Mouse (Mus musculus): ENCODE measurements around the gene Nkx6-2. TPM values are rescaled to one million over a fixed set of nuclear protein-coding genes. Genes with fewer than 3 reads are reported as not detected.

Nkx6-2 gene
- polyA plus RNA-seq, 1 experiment: 0.08 TPM

DNA sequence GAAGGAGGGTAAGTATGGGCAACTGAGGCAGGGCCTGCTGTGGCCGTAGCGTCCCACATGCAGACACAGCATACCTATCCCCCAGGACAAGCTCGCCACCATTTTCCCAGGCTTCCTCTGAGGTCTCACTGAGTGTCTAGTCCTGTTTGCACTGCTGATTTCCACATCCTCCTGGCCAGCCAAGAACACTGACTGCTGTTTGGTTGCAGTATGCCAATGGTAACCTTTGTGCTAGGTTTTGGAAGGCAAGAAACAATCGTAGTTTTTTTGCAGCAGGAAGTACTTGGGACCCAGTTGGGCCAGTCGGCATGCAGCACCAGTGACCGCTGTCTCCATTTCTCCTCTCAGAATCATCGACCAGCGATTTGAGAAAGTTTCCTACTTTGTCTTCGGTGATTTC is 44.8 kb downstream of the Nkx6-2 start:
- no peaks in the 10 kb centered on the region for H3K27me3 ChIP-seq (ENCODE audit: control insufficient read depth, insufficient read depth, low read length)
- H3K27ac ChIP-seq (ENCODE audit: insufficient read depth, low read depth, low read length): no peak overlapping the region
- H3K36me3 ChIP-seq (ENCODE audit: control insufficient read depth, insufficient read depth, low read length): peaks cover 30% of the 10 kb centered on the region; the same call in 1 of the 2 replicates
- TF ChIP-seq CTCF (IDR thresholded peaks at IDR 0.05; ENCODE audit: extremely low read depth, insufficient read length, insufficient replicate concordance, low read depth, low read length) (no peak), POLR2A (IDR thresholded peaks at IDR 0.05; ENCODE audit: low read depth, low read length) (no peak)
- H3K4me1 ChIP-seq (ENCODE audit: control insufficient read depth, insufficient read depth, insufficient read length, low read length): no peaks in the 10 kb centered on the region
- WGBS: 92% methylated on average over 9 of the region's 9 CpGs
- H3K4me3 ChIP-seq (ENCODE audit: low read depth, low read length): no peak overlapping the region

- H3K4me1 ChIP-seq (ENCODE audit: control insufficient read depth, insufficient read depth, insufficient read length, low read length): no peaks in the 10 kb centered on the region
- H3K36me3 ChIP-seq (ENCODE audit: control insufficient read depth, insufficient read depth, low read length): peaks cover 28% of the 10 kb centered on the region; the same call in 1 of the 2 replicates
- no peak overlapping the region for H3K4me3 ChIP-seq (ENCODE audit: low read depth, low read length)
- H3K27me3 ChIP-seq (ENCODE audit: control insufficient read depth, insufficient read depth, low read length): no peaks in the 10 kb centered on the region
- H3K27ac ChIP-seq (ENCODE audit: insufficient read depth, low read depth, low read length): no peak overlapping the region
- TF ChIP-seq POLR2A (IDR thresholded peaks at IDR 0.05; ENCODE audit: low read depth, low read length) (no peak), CTCF (IDR thresholded peaks at IDR 0.05; ENCODE audit: extremely low read depth, insufficient read length, insufficient replicate concordance, low read depth, low read length) (no peak)
- WGBS: 94% methylated on average over 2 of the region's 2 CpGs
Observed at GRCm38 (mm10) chr7:139536831-139537230, 45.8 kb downstream of the Nkx6-2 start.

DNA sequence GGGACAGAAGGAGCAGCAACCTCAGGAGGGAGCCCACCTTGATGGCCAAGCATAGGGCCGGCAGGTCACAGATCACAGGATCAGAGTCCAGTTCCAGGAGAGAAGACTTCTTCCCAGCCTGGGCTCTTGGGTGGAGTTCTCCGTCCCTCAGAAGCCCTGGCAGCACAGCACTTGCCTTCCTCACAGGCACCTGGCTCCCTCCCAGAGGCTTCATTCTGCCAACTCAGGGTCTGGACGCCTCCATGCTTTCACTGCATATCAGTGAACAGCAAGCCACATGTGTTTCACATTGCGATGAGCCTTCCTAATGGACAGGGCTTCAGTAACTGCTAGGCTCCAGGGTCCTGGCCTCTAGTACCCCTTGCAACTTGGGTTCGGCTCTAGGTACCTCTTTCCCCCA is 46.3 kb downstream of the Nkx6-2 start:
- WGBS: 80% methylated on average over 5 of the region's 5 CpGs
- H3K27me3 ChIP-seq (ENCODE audit: control insufficient read depth, insufficient read depth, low read length): no peaks in the 10 kb centered on the region
- TF ChIP-seq POLR2A (IDR thresholded peaks at IDR 0.05; ENCODE audit: low read depth, low read length) (no peak), CTCF (IDR thresholded peaks at IDR 0.05; ENCODE audit: extremely low read depth, insufficient read length, insufficient replicate concordance, low read depth, low read length) (no peak)

GRCm38 (mm10) chr7:139531428-139531801 is 51.2 kb downstream of the Nkx6-2 start:
- peaks cover 28% of the 10 kb centered on the region for H3K36me3 ChIP-seq (ENCODE audit: control insufficient read depth, insufficient read depth, low read length)
- no peak for TF ChIP-seq CTCF (IDR thresholded peaks at IDR 0.05; ENCODE audit: extremely low read depth, insufficient read length, insufficient replicate concordance, low read depth, low read length)
- no peak for TF ChIP-seq POLR2A (IDR thresholded peaks at IDR 0.05; ENCODE audit: low read depth, low read length)
- no peaks in the 10 kb centered on the region for H3K27me3 ChIP-seq (ENCODE audit: control insufficient read depth, insufficient read depth, low read length)
- WGBS: 88% methylated on average over 4 of the region's 4 CpGs
- no peak overlapping the region for H3K27ac ChIP-seq (ENCODE audit: insufficient read depth, low read depth, low read length)
- peaks cover 5% of the 10 kb centered on the region; the same call in 1 of the 2 replicates for H3K4me1 ChIP-seq (ENCODE audit: control insufficient read depth, insufficient read depth, insufficient read length, low read length)
- no peak overlapping the region for H3K4me3 ChIP-seq (ENCODE audit: low read depth, low read length)

More for the DNA sequence above, 46.3 kb downstream of the Nkx6-2 start:
- H3K27ac ChIP-seq (ENCODE audit: insufficient read depth, low read depth, low read length): no peak overlapping the region
- H3K4me3 ChIP-seq (ENCODE audit: low read depth, low read length): no peak overlapping the region
- H3K4me1 ChIP-seq (ENCODE audit: control insufficient read depth, insufficient read depth, insufficient read length, low read length): no peaks in the 10 kb centered on the region
- H3K36me3 ChIP-seq (ENCODE audit: control insufficient read depth, insufficient read depth, low read length): peaks cover 24% of the 10 kb centered on the region; the same call in 1 of the 2 replicates

DNA sequence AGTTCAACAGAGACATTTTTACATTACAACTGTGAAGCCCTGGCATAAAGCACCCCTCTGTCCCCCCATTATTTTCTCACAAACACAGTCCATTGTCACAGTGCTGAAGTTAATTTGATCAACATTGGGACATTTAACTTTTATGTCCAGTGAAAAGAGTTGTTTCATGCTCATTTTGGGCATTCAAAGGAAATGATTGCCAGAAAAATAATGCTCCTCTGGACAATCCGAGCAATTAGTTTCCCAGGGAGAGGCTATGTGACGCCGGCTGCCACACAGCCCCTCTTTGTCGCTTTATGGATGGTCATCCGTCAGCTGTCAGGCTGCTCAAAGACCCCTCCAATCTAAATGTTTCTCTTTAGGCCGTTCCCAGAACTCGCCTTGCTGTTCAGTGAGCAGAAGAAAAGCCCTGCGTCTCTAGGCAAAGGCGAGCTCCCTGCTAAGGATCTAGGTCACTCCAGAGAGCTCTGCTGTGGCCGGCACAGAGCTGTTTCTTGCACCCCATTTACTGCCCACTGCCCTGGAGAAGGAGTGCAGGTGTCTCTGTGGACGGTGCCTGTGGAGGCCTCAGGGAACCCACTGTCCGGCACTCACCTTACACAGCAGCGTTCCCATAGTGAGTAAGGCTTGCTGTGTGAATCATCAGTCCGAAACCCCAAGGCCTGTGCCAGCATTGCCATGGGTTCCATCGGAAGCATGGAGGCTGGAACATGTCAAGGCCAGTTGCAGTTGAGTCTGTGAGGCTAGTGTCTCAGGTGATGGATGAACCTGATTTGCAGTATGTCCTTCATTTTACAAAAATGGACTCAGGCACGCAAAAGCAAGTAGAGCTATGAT is 51.8 kb downstream of the Nkx6-2 start:
- no peak overlapping the region for H3K4me3 ChIP-seq (ENCODE audit: low read depth, low read length)
- no peaks in the 10 kb centered on the region for H3K27me3 ChIP-seq (ENCODE audit: control insufficient read depth, insufficient read depth, low read length)
- H3K36me3 ChIP-seq (ENCODE audit: control insufficient read depth, insufficient read depth, low read length): peaks cover 32% of the 10 kb centered on the region
- H3K4me1 ChIP-seq (ENCODE audit: control insufficient read depth, insufficient read depth, insufficient read length, low read length): peaks cover 5% of the 10 kb centered on the region; the same call in 1 of the 2 replicates
- no peak for TF ChIP-seq CTCF (IDR thresholded peaks at IDR 0.05; ENCODE audit: extremely low read depth, insufficient read length, insufficient replicate concordance, low read depth, low read length)
- no peak for TF ChIP-seq POLR2A (IDR thresholded peaks at IDR 0.05; ENCODE audit: low read depth, low read length)
- WGBS: 88% methylated on average over 16 of the region's 16 CpGs
- no peak overlapping the region for H3K27ac ChIP-seq (ENCODE audit: insufficient read depth, low read depth, low read length)

Other genes with a start within 250 kb of the Nkx6-2 start
- gene Inpp5a, start 193.7 kb downstream of the Nkx6-2 start, polyA plus RNA-seq (2012; rRNA removed): 21.5 and 56.6 TPM in 2 replicates
- 0.11 TPM in 1 of 2 replicates, not detected in the other for gene Cfap46, start 101.0 kb upstream of the Nkx6-2 start, polyA plus RNA-seq (2012; rRNA removed)

All from small intestine, adult 2 months (tissue).